ENCODE assay signal across 10 mouse cellular contexts in the genomic region with DNA sequence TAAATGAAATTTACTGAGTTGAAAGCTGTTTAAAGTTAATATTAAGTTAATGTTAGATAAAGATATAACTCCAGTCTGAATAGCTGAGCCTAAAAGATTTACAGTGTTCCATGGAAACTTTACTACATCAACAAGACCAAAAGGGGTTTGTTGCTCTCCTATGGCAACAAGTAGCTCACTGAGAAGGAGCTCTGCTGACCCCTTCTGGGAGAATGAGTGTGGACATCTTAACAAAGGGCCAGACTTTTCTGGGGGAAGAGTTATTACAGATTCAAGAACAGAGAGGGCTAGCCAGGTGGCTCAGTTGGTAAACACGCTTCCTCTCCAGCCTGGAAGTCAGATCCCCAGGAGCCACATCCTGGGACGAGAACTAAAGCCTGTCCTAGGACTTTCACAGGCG. TPM values are rescaled to one million over a fixed set of nuclear protein-coding genes. Genes with fewer than 3 reads are reported as not detected.
DNase-seq lines count a peak whose midpoint lies in the region; ATAC-seq lines count a peak whose summit lies in the region.
"Had no signal": no experiment of that assay in that cellular context is flagged by ENCODE, and none has a peak within 500 bp of the region (broad histone marks: within the 10 kb centered on the region; RNA-seq: fewer than 3 reads in every experiment).

No protein-coding gene starts in this region.

- ATAC-seq in forebrain, embryonic 16.5 days = peak; percentile 45; the same call in 1 of the 2 replicates
- peak; percentile 63 to 86; a peak in 3 of 4 replicates for ATAC-seq in hematopoietic stem cell, adult 5-6 weeks (replicated peaks in 1 of 2; ENCODE audit: insufficient read depth in 1 of 2, low FRiP score in 2 of 2, low TSS enrichment in 1 of 2, low read depth in 1 of 2, poor library complexity in 2 of 2, severe bottlenecking in 2 of 2)
- no peak; the same call in 1 of the 2 replicates for ATAC-seq in midbrain, embryonic 14.5 days (ENCODE audit: low FRiP score, low TSS enrichment)

- H3K9me3 ChIP-seq in forebrain, embryonic 16.5 days (ENCODE audit: control insufficient read depth, low read length) = no peaks in the 10 kb centered on the region
- H3K9me3 ChIP-seq in midbrain, embryonic 14.5 days (ENCODE audit: control insufficient read depth, low read length) = no peaks in the 10 kb centered on the region
- H3K9me3 ChIP-seq: embryonic facial prominence, embryonic 15.5 days had no signal

- no peaks in the 10 kb centered on the region for H3K27me3 ChIP-seq in forebrain, embryonic 16.5 days (replicated peaks; ENCODE audit: control insufficient read depth, insufficient read depth, low read length)
- no peaks in the 10 kb centered on the region for H3K27me3 ChIP-seq in midbrain, embryonic 14.5 days (ENCODE audit: control insufficient read depth, insufficient read depth, low read length)
- H3K27me3 ChIP-seq: embryonic facial prominence, embryonic 15.5 days had no signal

- WGBS in forebrain, embryonic 16.5 days = 45% methylated on average over 3 of the region's 3 CpGs
- WGBS in midbrain, embryonic 14.5 days = 36% methylated on average over 3 of the region's 3 CpGs

- no peaks in the 10 kb centered on the region for H3K36me3 ChIP-seq in forebrain, embryonic 16.5 days (ENCODE audit: control insufficient read depth, insufficient read depth)
- no peaks in the 10 kb centered on the region for H3K36me3 ChIP-seq in midbrain, embryonic 14.5 days (ENCODE audit: control insufficient read depth, insufficient read depth, low read length)
- H3K36me3 ChIP-seq: embryonic facial prominence, embryonic 15.5 days had no signal

- H3K4me2 ChIP-seq in forebrain, embryonic 16.5 days (ENCODE audit: low read length) = no peak overlapping the region
- H3K4me2 ChIP-seq in midbrain, embryonic 14.5 days (ENCODE audit: low read length) = no peak overlapping the region
- H3K4me2 ChIP-seq: embryonic facial prominence, embryonic 15.5 days had no signal

- H3K9ac ChIP-seq in forebrain, embryonic 16.5 days (replicated peaks; ENCODE audit: low read depth, low read length) = no peak overlapping the region
- H3K9ac ChIP-seq in midbrain, embryonic 14.5 days (replicated peaks; ENCODE audit: low read length) = no peak overlapping the region
- H3K9ac ChIP-seq: embryonic facial prominence, embryonic 15.5 days had no signal

- no peaks in the 10 kb centered on the region for H3K4me1 ChIP-seq in forebrain, embryonic 16.5 days (replicated peaks; ENCODE audit: control insufficient read depth, insufficient read depth, low read length)
- no peaks in the 10 kb centered on the region for H3K4me1 ChIP-seq in midbrain, embryonic 14.5 days (ENCODE audit: control insufficient read depth, insufficient read depth, low read length)
- H3K4me1 ChIP-seq: embryonic facial prominence, embryonic 15.5 days had no signal

- H3K27ac ChIP-seq in forebrain, embryonic 16.5 days (ENCODE audit: low read length) = no peak overlapping the region
- H3K27ac ChIP-seq in midbrain, embryonic 14.5 days (replicated peaks; ENCODE audit: low read depth, low read length) = no peak overlapping the region
- H3K27ac ChIP-seq: embryonic facial prominence, embryonic 15.5 days had no signal

- H3K4me3 ChIP-seq in forebrain, embryonic 16.5 days (replicated peaks; ENCODE audit: low read length) = no peak overlapping the region
- H3K4me3 ChIP-seq in midbrain, embryonic 14.5 days (replicated peaks; ENCODE audit: low read depth, low read length) = no peak overlapping the region
- H3K4me3 ChIP-seq: embryonic facial prominence, embryonic 15.5 days; myocyte had no signal

- peak; percentile 20 for DNase-seq in thymus, postnatal 14 days
- DNase-seq in thymus, adult 18-20 months = no peak
- DNase-seq in c-Kit-positive CD71-negative TER-119-negative erythroid progenitor cells, embryonic 14.5 days (ENCODE audit: low read depth) = peak; percentile 54
- DNase-seq in layer of hippocampus, postnatal 25 days (ENCODE audit: extremely low spot score in 1 of 2, low spot score in 1 of 2) = peak; percentile 14 to 39
- peak; percentile 83 for DNase-seq in midbrain, embryonic 14.5 days
- DNase-seq in urinary bladder, postnatal 25 days (ENCODE audit: low spot score) = peak; percentile 36

RNA-seq across cellular contexts. Expression of a gene that starts 54.5 kb away (rescaled TPM):
- 14.1 and 15.9 TPM in 2 replicates for polyA plus RNA-seq in forebrain, embryonic 16.5 days (2015; fragmentation: Nextera tagmentation; extraction: Ambion mirVana)
- total RNA-seq in hematopoietic stem cell, adult 5-6 weeks (2017) = 78.3 and 83.3 TPM in 2 replicates
- total RNA-seq in layer of hippocampus, postnatal 25 days (2021) = 10 to 100 TPM; 36.0 to 36.7 TPM
- 15.4 and 18.2 TPM in 2 replicates for polyA plus RNA-seq in midbrain, embryonic 14.5 days (2014; fragmentation: Nextera tagmentation; extraction: Ambion mirVana)

Comparison
In these comparisons a context has a peak if more than half of its experiments do, and no peak if none do; other contexts are left out.
1. DNase-seq: peak in thymus, postnatal 14 days (single experiment), c-Kit-positive CD71-negative TER-119-negative erythroid progenitor cells, embryonic 14.5 days (single experiment), layer of hippocampus, postnatal 25 days (2 of 2), midbrain, embryonic 14.5 days (single experiment) and urinary bladder, postnatal 25 days (single experiment); none in thymus, adult 18-20 months (0 of 2).